Mouse (Mus musculus) left cerebral cortex, adult 8-10 months (tissue): ENCODE data around the gene Slc25a45. TPM values are rescaled to one million over a fixed set of nuclear protein-coding genes. Genes with fewer than 3 reads are reported as not detected.

Source experiments
- DNase-seq, 2 experiments: peaks; one replicate each; pipeline ENCODE4 v3.0.0; 2022; ENCODE audit warnings: low spot score in 2 of 2
- total RNA-seq, 4 experiments: library from RNA; stranded (reverse); gene quantifications; 2 replicates each; pipeline ENCODE4 v1.2.4; 2022

Slc25a45 gene
- total RNA-seq, 4 experiments from 2014 or later = 3.2 to 5.1 (median 4.1) TPM

DNA sequence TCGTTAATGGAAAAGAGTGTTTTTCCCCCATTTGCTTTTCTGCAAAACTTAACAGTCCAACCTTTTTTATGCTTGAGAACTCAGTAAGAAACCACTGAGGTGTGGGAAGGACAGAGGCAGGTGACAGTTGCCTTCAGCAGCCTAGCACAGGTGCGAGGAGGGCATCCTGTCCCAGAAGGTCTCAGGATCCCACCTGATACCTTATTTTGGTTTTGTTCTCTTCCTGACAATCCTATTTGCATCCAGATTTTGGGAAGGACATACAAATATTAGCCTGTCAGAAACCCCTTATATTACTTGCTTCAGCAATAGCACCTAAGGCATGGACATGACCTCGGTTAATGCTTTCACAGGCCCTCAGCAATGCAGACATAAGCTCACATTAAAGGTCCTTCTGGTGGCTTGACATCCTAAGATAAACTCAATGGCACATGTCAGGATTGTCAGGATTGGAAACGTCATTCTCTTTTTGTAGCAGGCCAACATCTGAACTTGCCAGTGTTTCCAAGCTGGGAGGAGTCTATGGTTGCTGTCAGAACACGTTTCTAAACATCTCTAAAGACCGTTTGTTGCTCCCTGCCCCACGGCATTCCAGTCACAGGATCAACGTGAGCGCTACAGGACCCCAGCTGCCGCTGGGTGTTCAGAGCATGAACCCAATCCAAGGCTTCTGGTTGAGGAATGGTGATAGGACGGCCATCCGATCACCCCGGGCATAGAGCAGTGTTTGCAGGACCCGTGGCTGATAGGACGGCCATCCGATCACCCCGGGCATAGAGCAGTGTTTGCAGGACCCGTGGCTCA, 37.3 kb upstream of the Slc25a45 start:
- no peak for DNase-seq

- DNase-seq = no peak
Measured at GRCm38 (mm10) chr19:5840890-5841388, 36.7 kb upstream of the Slc25a45 start.

DNA sequence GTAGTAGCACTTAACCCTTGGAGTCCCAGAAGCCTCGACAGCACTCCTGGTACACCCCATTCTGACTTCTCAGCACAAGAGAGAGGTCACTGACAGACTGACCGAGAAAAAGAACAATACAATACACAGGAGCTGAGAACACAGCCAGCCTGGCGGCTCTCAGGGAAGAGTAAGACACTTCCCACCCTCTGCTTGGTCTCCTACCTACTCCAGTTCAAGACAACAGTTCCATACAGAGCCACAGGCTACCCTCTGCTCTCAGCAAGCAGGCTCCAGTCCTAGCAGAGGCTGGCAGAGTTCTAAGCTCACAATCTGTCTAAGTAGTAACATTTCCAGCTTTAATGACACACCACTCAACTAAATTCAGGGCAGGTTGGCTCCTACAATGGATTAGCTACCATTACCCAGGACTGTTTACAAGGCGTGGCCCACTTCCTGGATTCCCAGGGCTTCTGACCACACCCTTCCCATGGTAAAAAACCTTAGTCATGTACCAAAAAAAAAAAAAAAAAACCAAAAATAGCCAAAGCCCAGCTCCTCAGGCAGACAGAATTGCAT, 36.1 kb upstream of the Slc25a45 start:
- DNase-seq = no peak

GRCm38 (mm10) chr19:5841999-5842784, 35.4 kb upstream of the Slc25a45 start:
- DNase-seq = no peak

GRCm38 (mm10) chr19:5842785-5843730, 34.5 kb upstream of the Slc25a45 start:
- no peak for DNase-seq

DNA sequence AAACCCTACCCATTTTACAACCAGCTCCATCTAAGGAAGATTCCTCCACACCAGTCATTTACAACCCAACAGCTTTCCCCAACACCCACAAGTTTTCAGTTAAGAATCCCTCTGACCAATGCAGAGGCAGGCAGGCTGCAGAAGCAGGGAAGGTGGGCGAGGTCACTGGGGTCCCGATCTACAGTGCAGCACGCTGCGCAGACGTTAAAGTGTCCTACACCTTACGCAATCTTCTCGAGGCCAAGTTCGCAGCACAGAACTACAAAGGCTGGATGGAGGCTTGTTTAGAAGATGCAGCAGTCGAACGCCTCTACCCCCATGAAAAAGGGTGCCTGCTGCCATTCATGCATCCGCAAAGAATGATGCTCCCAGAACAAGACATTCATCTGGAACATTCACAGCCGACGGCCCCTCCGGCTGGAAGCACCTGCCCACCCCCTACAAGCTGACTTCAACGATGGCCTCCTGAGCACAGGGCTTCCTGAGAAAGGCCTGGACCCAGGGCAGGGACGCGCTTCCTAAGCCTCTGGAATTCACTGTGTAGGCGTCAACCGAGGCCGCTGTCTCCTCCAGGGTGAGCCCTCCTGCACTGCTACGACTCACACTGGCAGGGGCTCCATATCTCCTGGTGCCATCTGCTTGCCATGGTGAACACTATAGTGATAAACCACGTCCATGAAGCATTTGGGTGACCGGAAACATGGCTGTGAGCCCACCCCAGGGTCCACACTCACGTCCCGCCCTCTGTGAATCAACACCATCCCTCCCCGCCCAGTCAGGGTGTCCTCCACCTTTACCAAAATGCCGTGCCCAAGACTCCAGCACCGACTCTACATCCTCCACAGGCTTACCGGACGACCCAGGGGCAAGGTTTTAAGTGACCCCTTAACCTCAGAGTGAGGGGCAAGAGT, 33.6 kb upstream of the Slc25a45 start:
- no peak for DNase-seq

DNA sequence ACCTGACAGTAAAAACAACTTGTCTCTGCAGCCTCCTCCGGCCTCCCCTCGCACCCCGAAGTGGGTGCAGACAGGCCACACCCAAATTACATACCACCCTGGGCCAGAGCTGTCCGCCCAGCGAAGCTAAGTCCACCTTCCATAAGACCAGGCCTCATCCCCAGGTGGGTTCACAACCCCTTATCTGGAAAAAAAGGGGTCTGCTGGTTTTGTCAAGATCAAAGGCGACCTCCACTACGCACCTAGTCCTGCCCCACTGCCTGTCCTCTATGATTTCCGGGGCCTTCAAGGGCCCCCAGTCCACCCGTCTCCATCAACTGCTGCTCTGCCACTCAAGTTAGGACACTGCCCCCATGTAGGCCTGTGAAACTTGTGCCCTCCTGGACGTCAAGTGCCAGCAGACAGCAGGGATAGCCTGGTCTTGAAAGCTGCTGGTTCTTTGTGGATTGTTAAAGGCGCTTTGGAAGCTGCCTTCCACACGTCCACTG, 32.7 kb upstream of the Slc25a45 start:
- no peak for DNase-seq

DNA sequence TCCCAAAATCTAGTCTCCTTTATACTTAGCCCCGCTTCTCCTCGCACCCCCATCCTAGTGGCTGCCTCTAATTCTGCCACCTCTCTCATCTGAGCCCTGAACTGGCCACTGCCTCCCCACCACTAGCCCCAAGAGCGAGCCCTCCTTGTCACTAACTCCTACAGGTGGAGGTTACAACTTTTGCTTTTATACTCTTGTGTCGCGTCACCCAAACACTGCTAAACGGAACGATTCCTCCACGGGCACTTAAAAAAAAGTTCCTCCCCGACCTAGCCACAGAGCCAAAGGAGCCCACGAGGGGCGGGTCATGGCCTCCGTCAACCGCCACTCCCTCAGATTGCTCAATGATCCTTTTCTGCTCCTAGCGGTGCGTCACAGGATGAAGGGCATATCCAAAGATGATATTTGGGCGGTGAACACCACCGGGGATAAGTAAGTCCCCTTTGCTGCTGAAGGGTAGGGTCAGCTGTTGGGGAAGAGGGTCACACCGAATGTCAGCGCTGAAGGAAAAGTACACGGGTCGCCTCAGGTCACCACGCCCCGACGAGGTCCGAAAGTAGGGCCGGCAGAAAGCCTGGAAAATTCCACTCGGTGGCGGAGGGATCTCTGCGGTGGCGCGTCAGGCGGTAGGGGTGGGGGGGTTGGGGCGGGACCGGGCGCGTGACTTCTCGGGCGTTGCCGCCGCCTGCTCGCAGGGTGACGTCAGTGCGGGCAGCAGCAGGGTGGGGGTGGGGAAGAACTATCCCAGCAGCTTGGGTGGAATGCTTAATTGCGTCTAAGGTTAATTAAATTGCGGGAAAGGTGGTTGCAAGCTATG, 32.1 kb upstream of the Slc25a45 start:
- DNase-seq = peak; percentile 84 to 85

DNA sequence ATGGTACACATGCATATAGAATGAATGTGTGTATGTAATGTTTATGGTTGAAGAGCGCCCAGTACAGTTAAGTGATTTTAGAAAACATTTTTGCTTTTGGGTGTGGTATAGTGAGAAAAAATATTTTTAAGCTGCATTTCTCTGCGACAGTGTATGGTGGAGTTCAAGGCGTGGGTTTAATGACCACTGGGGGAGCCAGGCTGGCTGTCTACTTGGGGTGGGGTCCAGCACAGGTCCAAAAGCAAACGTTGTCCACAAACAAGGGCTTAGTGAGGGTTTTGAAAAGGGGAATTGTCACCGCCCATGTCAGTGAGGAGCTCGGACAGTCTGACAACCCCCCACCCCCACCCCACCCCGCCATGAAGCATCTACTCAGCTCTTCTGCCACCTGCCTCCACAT, 31.5 kb upstream of the Slc25a45 start:
- DNase-seq = peak in 1 of 2 experiments; percentile 40

DNA sequence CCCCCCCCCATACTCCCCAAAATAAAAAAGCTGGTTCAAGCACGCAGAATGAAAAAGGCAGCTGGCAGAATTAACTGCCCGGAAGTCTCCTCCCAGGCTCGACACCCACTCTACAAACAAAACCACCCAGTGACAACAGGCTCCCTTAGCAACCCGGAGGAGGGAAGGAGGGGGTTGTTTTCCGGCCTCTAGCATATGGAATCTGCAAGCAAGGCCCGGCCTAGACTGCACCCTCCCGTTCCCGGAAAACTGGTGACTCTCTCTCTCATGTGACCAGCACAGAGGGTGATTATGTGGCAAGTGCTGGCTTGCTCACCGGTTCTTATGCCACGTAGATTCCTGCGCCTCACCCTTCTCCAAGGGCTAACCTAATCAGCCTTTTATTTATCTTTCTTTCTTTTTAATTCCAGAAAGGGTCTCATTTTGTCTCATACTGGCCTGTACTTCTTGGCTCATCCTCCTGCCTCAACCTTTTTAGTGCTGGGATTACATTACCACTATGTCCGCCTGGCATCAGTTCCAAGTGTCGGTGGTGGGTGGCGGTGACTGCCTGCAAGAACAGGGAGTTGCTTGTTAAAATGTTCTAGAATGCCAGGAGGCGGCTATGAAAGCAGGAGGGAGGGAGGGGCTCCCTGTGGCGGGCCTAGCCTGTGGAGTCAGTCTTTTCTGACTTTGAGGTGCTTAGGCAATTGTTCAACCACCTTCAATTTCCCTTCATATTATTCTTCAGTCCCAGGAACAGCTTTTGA, 30.9 kb upstream of the Slc25a45 start:
- peak; percentile 84 to 96 for DNase-seq

- DNase-seq = peak in 1 of 2 experiments; percentile 38
Measured at GRCm38 (mm10) chr19:5847306-5847796, 30.3 kb upstream of the Slc25a45 start.

DNA sequence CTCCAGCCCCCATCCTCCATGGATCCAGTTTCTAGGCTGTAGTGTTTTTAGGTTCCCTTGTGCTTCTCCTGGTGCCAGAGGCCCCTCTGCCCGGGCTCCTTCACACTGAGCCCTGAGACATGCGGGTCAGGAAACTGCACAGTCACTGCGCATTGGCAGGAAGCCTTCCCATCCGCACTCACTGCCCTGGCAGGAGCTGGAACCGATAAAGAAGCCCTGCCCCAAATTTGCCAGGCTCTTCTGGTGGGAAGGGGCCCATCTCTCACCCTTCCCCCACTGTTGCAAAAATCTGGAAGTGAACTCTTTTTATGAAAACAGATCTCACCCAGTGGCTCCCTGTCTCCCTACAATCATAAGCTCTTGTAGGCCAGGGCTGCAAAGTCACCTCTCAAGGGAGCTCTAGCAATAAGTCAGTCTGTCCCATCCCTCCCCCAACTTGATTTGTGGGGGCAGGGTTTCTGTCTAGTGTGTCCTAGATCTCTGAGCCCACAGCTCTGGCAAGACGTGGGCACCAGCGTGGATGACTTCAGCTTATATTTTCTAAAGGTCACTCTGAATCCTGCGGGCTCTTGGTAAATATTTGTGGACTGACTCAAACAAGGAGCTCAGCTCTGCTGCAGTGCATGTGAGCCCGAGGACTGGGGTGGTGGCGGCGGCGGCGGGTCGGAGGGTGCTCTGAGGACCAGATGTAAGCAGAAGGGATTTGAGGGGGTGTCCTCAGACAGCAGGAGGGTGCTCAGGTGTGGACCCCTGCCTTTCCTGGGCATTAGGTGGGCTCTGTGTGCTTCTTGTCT, 29.4 kb upstream of the Slc25a45 start:
- peak in 1 of 2 experiments; percentile 76 for DNase-seq

- no peak for DNase-seq
Measured at GRCm38 (mm10) chr19:5848826-5849672, 28.6 kb upstream of the Slc25a45 start.

GRCm38 (mm10) chr19:5849843-5850527, 27.6 kb upstream of the Slc25a45 start:
- peak; percentile 89 to 98 for DNase-seq

DNA sequence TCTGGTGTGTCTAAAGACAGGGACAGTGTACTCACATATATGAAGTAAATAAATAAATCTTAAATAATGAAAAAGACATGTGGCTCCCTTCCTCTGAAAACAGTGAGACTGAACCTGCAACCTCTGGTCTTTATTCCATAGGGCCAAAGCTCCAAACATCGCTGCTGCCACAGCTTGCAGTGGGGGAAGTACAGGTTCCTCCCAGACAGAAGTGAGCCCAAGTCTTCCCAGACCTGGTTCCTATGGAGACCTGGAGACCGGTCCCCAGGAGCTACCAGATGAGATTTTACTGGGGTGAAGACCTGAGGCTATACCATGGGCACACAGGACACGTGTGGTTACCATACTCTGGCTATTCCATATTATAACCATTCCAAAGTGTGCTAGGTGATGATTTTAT, 26.7 kb upstream of the Slc25a45 start:
- no peak for DNase-seq
